Mouse (Mus musculus) kidney, postnatal 10 days (tissue): Measurements from ENCODE around the gene Spp1.
"Not testable (repeated sequence)": the region's sequence is repeated elsewhere in the genome, so short reads cannot be mapped to it uniquely, and the experiment has no call there.

Experiments
- DNase-seq: peaks from one replicate; pipeline ENCODE4 v3.0.0; 2021; ENCODE audit warnings: mixed read lengths

The Spp1 gene

DNA sequence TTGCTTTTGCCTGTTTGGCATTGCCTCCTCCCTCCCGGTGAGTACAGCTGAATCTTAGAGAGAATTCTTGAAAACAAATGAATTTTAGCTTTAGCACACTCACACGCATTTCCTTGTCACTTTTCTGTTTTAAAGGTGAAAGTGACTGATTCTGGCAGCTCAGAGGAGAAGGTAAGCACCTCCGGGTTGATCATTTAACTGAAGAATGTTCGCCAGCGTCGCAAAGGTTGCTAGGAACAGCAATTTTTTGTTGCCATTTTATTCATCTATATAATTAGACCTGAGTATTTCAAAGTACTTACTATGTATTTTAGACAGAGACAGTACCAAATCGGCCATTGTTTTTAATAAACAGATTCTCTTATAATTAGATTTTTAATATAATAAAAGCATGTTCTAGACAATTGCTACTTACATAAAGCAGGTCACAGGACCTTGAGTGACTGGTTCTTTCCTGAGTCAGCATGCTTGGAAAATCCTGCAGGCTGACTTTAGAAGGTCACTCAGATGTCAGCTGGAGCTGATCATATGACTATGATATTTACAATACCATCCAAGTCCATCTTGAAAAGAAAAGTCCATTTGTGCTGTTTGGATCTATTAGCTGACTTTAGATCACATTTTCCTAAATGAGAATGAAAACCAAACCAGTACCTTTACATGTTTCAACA is 1.6 kb downstream of the Spp1 start:
- DNase-seq, result peak; percentile 23

GRCm38 (mm10) chr5:104442396-104442795 is 7.5 kb downstream of the Spp1 start:
- no peak for DNase-seq

DNA sequence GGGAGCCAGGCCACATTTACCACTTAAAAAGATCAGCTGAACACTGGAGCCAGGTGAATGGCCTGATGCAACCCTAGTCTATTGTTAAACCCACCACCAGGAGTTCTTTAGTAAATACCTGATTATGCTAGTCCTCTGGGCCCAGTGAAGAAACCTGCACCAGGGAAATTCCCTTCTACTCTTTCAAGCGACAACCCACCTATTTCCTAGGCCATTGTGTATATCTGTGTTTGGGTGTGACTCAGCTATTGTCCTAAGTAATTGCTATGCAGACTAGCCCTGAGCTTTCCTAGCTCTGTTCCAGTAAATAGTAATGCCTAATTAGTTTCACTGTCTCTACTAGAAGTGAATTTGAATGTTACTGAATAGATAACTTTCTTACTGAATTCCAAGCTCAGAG is 7.9 kb downstream of the Spp1 start:
- no peak for DNase-seq

GRCm38 (mm10) chr5:104446156-104446555 is 11.2 kb downstream of the Spp1 start:
- DNase-seq, result peak; percentile 80

GRCm38 (mm10) chr5:104448346-104448745 is 13.4 kb downstream of the Spp1 start:
- not testable (repeated sequence) for DNase-seq

GRCm38 (mm10) chr5:104449491-104449890 is 14.6 kb downstream of the Spp1 start:
- no peak for DNase-seq

GRCm38 (mm10) chr5:104453075-104453474 is 18.2 kb downstream of the Spp1 start:
- DNase-seq, result no peak

DNA sequence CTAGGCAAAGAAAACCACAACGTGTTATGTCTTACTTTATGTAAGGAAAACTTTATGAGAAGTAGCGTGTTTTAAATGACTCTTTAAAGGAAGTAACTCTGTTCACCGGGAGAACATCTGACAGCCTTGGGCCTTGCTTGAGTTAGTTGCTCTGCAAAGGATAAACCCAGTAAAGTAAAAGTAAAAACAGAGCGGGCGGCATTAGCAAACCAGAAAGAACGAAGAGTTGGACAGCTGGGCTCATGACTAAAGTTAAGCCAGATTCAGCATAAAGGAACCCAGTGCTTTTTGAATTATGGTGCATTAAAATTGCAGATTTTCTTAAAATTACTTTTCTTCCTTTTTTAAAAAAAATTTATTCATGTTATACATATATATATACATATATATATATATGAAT is 19.6 kb downstream of the Spp1 start:
- no peak for DNase-seq

DNA sequence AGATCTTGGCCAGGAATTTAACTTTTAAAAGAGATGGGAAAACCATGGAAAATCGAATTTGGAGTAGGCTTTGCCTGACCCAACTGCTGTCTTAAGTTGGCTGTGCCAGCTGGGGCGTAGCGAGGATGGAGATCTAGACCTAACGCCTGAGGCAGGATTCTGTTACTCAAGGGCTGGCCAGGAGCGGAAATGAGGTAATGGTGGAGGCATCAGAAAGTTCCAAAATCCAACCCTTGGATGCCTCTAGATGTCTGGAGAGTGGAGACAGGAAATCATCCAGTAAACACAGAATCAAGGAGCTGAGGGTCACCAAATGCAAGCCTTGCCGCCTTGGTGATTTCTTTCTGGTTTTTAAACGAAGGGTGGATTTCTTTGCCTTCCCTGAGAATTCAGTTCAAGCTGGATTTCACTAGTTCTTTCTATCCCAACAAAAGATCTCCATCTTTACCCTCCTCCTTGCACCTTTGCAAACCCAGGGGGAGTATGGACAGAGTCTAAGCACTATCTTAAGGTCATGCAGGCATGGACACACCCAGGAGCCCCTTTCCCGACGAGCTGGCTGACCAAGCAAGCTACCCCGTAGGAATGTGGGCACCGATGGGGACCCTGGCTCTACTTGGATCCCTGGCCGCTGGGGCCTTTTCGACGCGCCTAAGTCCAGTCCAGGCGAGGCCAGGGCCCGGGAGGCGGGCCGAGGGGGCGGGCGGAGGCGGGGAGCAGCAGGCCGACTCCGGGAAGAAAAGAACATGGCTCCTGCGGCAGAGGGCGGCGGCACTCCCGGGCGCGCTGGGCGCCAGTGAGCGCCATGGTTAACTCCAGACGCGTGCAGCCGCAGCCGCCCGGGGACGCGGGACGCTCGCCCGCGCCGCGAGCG is 24.2 kb downstream of the Spp1 start, which contains the start of gene Pkd2:
Gene Pkd2 (plus strand): TSS at position 619 of the 874 bp plus-strand sequence.
- peak; percentile 92 for DNase-seq

DNA sequence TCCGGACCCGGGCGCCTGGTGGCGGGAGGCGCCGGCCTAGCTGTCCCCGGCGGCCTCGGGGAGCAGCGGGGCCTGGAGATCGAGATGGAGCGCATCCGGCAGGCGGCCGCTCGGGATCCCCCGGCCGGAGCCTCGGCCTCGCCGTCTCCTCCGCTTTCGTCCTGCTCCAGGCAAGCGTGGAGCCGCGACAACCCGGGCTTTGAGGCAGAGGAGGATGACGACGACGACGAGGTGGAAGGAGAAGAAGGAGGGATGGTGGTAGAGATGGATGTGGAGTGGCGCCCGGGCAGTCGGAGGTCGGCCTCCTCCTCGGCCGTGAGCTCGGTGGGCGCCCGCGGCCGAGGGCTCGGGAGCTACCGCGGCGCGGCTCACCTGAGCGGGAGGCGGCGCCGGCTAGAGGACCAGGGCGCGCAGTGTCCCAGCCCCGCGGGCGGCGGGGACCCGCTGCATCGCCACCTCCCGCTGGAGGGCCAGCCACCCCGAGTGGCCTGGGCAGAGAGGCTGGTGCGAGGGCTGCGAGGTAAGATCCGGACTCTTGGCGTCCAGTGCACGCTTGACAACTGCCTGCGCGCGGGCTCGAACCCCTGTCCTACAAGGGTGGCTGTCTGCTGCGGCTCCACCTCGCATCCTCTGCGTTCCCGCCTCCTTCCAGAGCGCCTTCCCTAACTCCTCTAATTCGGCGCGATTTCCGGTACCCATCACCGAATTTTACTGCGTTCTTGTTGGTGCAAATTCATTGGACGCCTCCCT is 25.0 kb downstream of the Spp1 start:
- peak; percentile 81 for DNase-seq

- no peak for DNase-seq
Measured at GRCm38 (mm10) chr5:104460456-104460838, 25.5 kb downstream of the Spp1 start.

GRCm38 (mm10) chr5:104460856-104461255 is 25.9 kb downstream of the Spp1 start:
- DNase-seq, result no peak

- DNase-seq, result no peak
Measured at GRCm38 (mm10) chr5:104465279-104465678, 30.4 kb downstream of the Spp1 start.

DNA sequence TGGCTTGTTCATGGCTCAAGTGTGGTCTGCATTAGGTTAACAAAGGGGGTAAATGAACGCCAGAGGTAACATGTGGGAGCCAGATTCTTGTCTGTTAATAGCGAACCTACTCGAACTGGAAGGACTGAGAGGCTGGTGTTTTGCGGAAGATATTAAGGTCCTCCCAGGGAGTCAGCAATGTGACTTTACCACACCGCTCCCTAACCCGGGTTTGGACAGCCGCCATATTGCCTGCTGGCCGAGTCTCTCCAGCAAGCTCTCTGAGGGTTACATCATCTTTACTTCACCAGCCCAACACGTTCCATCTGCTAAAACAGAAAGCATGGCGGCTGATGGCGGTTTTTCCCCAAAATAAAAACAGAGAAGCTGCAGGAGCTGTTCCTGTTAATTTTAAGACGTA is 30.8 kb downstream of the Spp1 start:
- peak; percentile 63 for DNase-seq

- no peak for DNase-seq
Measured at GRCm38 (mm10) chr5:104466816-104467215, 31.9 kb downstream of the Spp1 start.

DNA sequence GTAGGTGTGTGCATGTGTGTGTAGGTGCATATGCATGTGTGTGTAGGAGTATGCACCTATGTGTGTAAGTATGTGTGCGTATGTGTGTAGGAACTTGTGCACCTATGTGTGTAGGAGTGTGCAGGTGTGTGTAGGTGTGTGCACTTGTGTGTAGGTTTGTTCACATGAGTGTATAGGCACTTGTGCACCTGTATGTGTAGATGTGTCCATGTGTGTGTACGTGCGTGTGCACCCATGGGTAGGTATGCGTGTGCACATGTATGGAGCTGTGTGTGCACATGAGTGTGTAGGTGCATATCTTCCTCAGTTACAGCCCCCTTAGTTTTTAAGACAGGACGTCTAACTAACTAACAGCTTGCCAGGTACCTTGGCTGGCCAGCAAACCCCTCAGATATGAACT is 33.7 kb downstream of the Spp1 start:
- DNase-seq, result no peak

- peak; percentile 43 for DNase-seq
Measured at GRCm38 (mm10) chr5:104470981-104471391, 36.1 kb downstream of the Spp1 start.

- peak; percentile 29 for DNase-seq
Measured at GRCm38 (mm10) chr5:104472371-104472770, 37.5 kb downstream of the Spp1 start.

GRCm38 (mm10) chr5:104480367-104480766 is 45.4 kb downstream of the Spp1 start:
- peak; percentile 14 for DNase-seq

DNA sequence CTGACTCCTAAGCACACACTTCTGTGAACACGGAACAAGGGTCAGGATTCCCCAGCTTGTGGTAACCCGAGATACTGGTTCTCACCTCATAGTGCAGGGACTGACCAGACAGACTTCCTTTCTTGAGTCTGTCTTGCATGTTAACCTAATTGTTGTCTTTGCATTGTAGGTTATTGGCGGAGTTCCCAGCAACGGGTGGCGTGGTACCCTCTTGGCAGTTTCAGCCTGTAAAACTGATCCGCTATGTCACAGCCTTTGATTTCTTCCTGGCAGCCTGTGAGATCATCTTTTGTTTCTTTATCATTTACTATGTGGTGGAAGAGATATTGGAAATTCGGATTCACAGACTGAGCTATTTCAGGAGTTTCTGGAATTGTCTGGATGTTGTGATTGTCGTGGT is 47.9 kb downstream of the Spp1 start:
- DNase-seq, result no peak
